Mouse (Mus musculus): ENCODE data around the gene Mepce. TPM values are rescaled to one million over a fixed set of nuclear protein-coding genes. Genes with fewer than 3 reads are reported as not detected.

The Mepce gene
- polyA plus RNA-seq, 1 experiment from 2014 or later: 14.5 TPM

- Histone ChIP-seq H3K36me3 (peaks cover 4% of the 10 kb centered on the region; the same call in 1 of the 2 replicates), H3K4me2 (replicated peaks) (peak within 1 kb of the TSS; percentile 100), H3K9ac (peak within 1 kb of the TSS; percentile 78), H3K4me1 (peaks cover 26% of the 10 kb centered on the region), H3K9me3 (no peaks in the 10 kb centered on the region), H3K4me3 (peak within 1 kb of the TSS; percentile 85), H3K27ac (peak within 1 kb of the TSS; percentile 95), H3K27me3 (no peaks in the 10 kb centered on the region)
- WGBS: 4% methylated on average over 28 of the region's 28 CpGs
- ATAC-seq (ENCODE audit: insufficient number of reproducible peaks, insufficient read depth, low FRiP score, low TSS enrichment): peak; percentile 88
Measured at GRCm38 (mm10) chr5:137745214-137746171, 42.0 kb downstream of the Mepce start, which contains the start of gene Tsc22d4. Gene Tsc22d4, plus strand, starts transcription at chr5:137745730.

- H3K4me1 ChIP-seq: peaks cover 35% of the 10 kb centered on the region
- WGBS: 88% methylated on average over 7 of the region's 7 CpGs
- ATAC-seq (ENCODE audit: insufficient number of reproducible peaks, insufficient read depth, low FRiP score, low TSS enrichment): no peak
Measured at GRCm38 (mm10) chr5:137744197-137744596, 43.3 kb downstream of the Mepce start.

GRCm38 (mm10) chr5:137742836-137743235, 44.6 kb downstream of the Mepce start:
- ATAC-seq (ENCODE audit: insufficient number of reproducible peaks, insufficient read depth, low FRiP score, low TSS enrichment): no peak
- H3K4me3 ChIP-seq: no peak overlapping the region
- 94% methylated on average over 6 of the region's 6 CpGs for WGBS
- H3K9ac ChIP-seq: no peak overlapping the region
- no peaks in the 10 kb centered on the region for H3K27me3 ChIP-seq
- H3K9me3 ChIP-seq: no peaks in the 10 kb centered on the region
- H3K27ac ChIP-seq: no peak overlapping the region
- peaks cover 3% of the 10 kb centered on the region; the same call in 1 of the 2 replicates for H3K36me3 ChIP-seq
- H3K4me2 ChIP-seq (replicated peaks): no peak overlapping the region
- H3K4me1 ChIP-seq: peaks cover 29% of the 10 kb centered on the region

More at GRCm38 (mm10) chr5:137744197-137744596, 43.3 kb downstream of the Mepce start:
- no peak overlapping the region for H3K4me3 ChIP-seq
- H3K4me2 ChIP-seq (replicated peaks): no peak overlapping the region
- no peak overlapping the region for H3K9ac ChIP-seq
- H3K27me3 ChIP-seq: no peaks in the 10 kb centered on the region
- H3K27ac ChIP-seq: no peak overlapping the region
- H3K9me3 ChIP-seq: no peaks in the 10 kb centered on the region
- H3K36me3 ChIP-seq: no peaks in the 10 kb centered on the region

GRCm38 (mm10) chr5:137742048-137742447, 45.4 kb downstream of the Mepce start:
- ATAC-seq (ENCODE audit: insufficient number of reproducible peaks, insufficient read depth, low FRiP score, low TSS enrichment): no peak
- Histone ChIP-seq H3K27ac (no peak overlapping the region), H3K36me3 (peaks cover 8% of the 10 kb centered on the region; the same call in 1 of the 2 replicates), H3K4me2 (replicated peaks) (peak overlapping the region; percentile 75), H3K9me3 (no peaks in the 10 kb centered on the region), H3K9ac (peak overlapping the region; percentile 72; the same call in 1 of the 2 replicates), H3K4me1 (peaks cover 27% of the 10 kb centered on the region), H3K27me3 (no peaks in the 10 kb centered on the region), H3K4me3 (peak overlapping the region; percentile 73)
- WGBS: 56% methylated on average over 10 of the region's 10 CpGs

GRCm38 (mm10) chr5:137741023-137741931, 46.2 kb downstream of the Mepce start, which contains the start of gene Nyap1:
Gene Nyap1, minus strand, starts transcription at chr5:137741607.
- Histone ChIP-seq H3K36me3 (peaks cover 13% of the 10 kb centered on the region), H3K27me3 (no peaks in the 10 kb centered on the region), H3K9me3 (no peaks in the 10 kb centered on the region), H3K27ac (peak within 1 kb of the TSS; percentile 80), H3K4me2 (replicated peaks) (peak within 1 kb of the TSS; percentile 75), H3K9ac (peak within 1 kb of the TSS; percentile 72), H3K4me3 (peak within 1 kb of the TSS; percentile 73), H3K4me1 (peaks cover 27% of the 10 kb centered on the region)
- WGBS: 1% methylated on average over 64 of the region's 71 CpGs
- peak; percentile 82 for ATAC-seq (ENCODE audit: insufficient number of reproducible peaks, insufficient read depth, low FRiP score, low TSS enrichment)

- peak overlapping the region; percentile 72 for H3K9ac ChIP-seq
- 6% methylated on average over 11 of the region's 11 CpGs for WGBS
- peaks cover 27% of the 10 kb centered on the region for H3K4me1 ChIP-seq
- H3K9me3 ChIP-seq: no peaks in the 10 kb centered on the region
- H3K4me3 ChIP-seq: peak overlapping the region; percentile 73
- ATAC-seq (ENCODE audit: insufficient number of reproducible peaks, insufficient read depth, low FRiP score, low TSS enrichment): peak; percentile 38; the same call in 1 of the 2 replicates
- peak overlapping the region; percentile 80 for H3K27ac ChIP-seq
- peak overlapping the region; percentile 75 for H3K4me2 ChIP-seq (replicated peaks)
- H3K36me3 ChIP-seq: peaks cover 21% of the 10 kb centered on the region
- no peaks in the 10 kb centered on the region for H3K27me3 ChIP-seq
Measured at GRCm38 (mm10) chr5:137740506-137740905, 46.9 kb downstream of the Mepce start.

GRCm38 (mm10) chr5:137739471-137739870, 48.0 kb downstream of the Mepce start:
- Histone ChIP-seq H3K9ac (0 out of 2 replicates have a peak overlapping the region, but pooled peaks have one; percentile 19), H3K36me3 (peaks cover 31% of the 10 kb centered on the region), H3K4me1 (peaks cover 32% of the 10 kb centered on the region), H3K9me3 (no peaks in the 10 kb centered on the region), H3K4me3 (peak overlapping the region; percentile 73), H3K27ac (no peak overlapping the region), H3K4me2 (replicated peaks) (peak overlapping the region; percentile 75), H3K27me3 (no peaks in the 10 kb centered on the region)
- WGBS: 66% methylated on average over 9 of the region's 9 CpGs
- ATAC-seq (ENCODE audit: insufficient number of reproducible peaks, insufficient read depth, low FRiP score, low TSS enrichment): no peak

GRCm38 (mm10) chr5:137738516-137738915, 48.9 kb downstream of the Mepce start:
- peaks cover 38% of the 10 kb centered on the region for H3K36me3 ChIP-seq
- ATAC-seq (ENCODE audit: insufficient number of reproducible peaks, insufficient read depth, low FRiP score, low TSS enrichment): no peak
- 44% methylated on average over 5 of the region's 5 CpGs for WGBS
- peak overlapping the region; percentile 19; the same call in 1 of the 2 replicates for H3K9ac ChIP-seq
- no peaks in the 10 kb centered on the region for H3K9me3 ChIP-seq
- no peak overlapping the region for H3K27ac ChIP-seq
- peaks cover 42% of the 10 kb centered on the region for H3K4me1 ChIP-seq
- H3K4me2 ChIP-seq (replicated peaks): no peak overlapping the region
- H3K27me3 ChIP-seq: no peaks in the 10 kb centered on the region
- no peak overlapping the region for H3K4me3 ChIP-seq

- H3K27me3 ChIP-seq: no peaks in the 10 kb centered on the region
- H3K9ac ChIP-seq: peak overlapping the region; percentile 15; the same call in 1 of the 2 replicates
- WGBS: 81% methylated on average over 6 of the region's 6 CpGs
- no peak overlapping the region for H3K27ac ChIP-seq
- no peak for ATAC-seq (ENCODE audit: insufficient number of reproducible peaks, insufficient read depth, low FRiP score, low TSS enrichment)
- H3K4me2 ChIP-seq (replicated peaks): no peak overlapping the region
- peaks cover 42% of the 10 kb centered on the region for H3K4me1 ChIP-seq
- H3K4me3 ChIP-seq: no peak overlapping the region
- peaks cover 49% of the 10 kb centered on the region for H3K36me3 ChIP-seq
- H3K9me3 ChIP-seq: no peaks in the 10 kb centered on the region
Measured at GRCm38 (mm10) chr5:137737400-137737940, 50.0 kb downstream of the Mepce start.

- H3K4me1 ChIP-seq: peaks cover 33% of the 10 kb centered on the region
- H3K4me2 ChIP-seq (replicated peaks): peak overlapping the region; percentile 10
- H3K27me3 ChIP-seq: no peaks in the 10 kb centered on the region
- ATAC-seq (ENCODE audit: insufficient number of reproducible peaks, insufficient read depth, low FRiP score, low TSS enrichment): peak; percentile 57
- WGBS: 72% methylated on average over 6 of the region's 6 CpGs
- peak overlapping the region; percentile 54 for H3K27ac ChIP-seq
- peaks cover 67% of the 10 kb centered on the region for H3K36me3 ChIP-seq
- no peak overlapping the region for H3K4me3 ChIP-seq
- H3K9ac ChIP-seq: peak overlapping the region; percentile 33; the same call in 1 of the 2 replicates
- no peaks in the 10 kb centered on the region for H3K9me3 ChIP-seq
Measured at GRCm38 (mm10) chr5:137734289-137735061, 53.0 kb downstream of the Mepce start.
